Mouse (Mus musculus): ENCODE measurements around the gene Il18r1.

DNA sequence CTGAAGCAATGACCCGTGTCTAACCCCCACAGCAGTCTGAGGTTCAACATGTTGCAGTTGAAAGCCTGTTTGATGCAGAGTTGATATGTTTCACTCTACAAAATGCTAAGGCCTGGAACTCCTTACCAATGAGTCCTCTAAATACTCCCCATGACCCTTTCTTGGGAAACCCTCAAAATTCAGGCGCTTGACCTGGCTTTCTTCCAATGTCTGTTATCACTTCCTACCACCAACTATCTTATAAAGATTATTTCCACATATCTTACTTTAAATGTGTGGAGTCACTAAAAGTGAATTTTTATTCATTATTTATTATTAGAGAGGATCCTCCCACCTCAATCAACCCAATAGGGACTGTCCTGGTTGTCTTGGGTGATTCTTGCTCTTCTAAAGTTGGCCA, 33.2 kb upstream of the Il18r1 start:
- no peak for TF ChIP-seq CTCF (IDR thresholded peaks at IDR 0.05; ENCODE audit: low read depth, low read length)
- TF ChIP-seq GATA1 (IDR thresholded peaks at IDR 0.05; ENCODE audit: borderline replicate concordance, low read length): no peak
- no peak for TF ChIP-seq TAL1 (conservative IDR thresholded peaks at IDR 0.05; ENCODE audit: low read depth, low read length)
- no peak for TF ChIP-seq GATA2 (IDR thresholded peaks at IDR 0.05; ENCODE audit: borderline replicate concordance, low read depth, low read length)

All from G1E (cell line).